Mouse (Mus musculus): ENCODE data around the gene Pik3r2.

Pik3r2 gene

DNA sequence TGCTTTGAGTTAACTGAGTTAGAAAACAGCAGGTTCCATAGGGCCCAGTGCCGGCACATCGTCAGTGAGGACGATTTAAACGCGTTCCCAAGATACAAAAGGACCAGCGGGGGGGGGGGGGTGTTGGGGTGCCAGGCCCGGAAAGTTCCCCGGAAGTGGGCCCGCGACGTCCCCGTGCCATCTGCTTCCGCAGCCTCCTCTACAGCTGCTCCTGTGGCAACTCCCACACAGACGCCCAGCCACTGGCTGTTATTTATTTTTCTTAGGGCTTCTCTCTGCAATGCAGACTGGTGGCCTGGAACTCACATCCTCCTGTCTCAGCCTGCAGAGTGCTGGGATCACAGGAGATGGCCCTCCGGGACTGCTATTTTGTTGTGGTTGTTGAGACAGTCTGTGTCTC, 24.6 kb upstream of the Pik3r2 start:
- no peak for DNase-seq (ENCODE audit: low spot score)

DNA sequence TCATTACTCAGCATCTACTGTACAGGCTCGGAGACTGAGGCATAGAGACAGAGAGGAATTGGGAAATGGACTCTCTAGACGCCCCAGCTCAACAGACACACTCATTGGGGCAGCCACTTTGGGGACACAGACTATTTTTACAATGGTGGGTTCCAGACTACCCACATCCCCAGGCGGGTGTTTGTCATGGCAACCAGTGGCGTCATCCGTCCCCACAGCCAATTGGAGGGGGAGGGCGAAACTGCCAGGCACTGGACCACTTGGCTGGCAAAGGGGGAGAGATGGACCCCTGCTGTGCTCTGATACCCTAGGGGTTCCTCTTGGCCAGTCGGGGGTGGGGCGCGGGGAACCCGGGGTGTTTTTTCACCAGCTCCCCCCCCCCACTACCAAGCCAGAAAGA, 24.1 kb upstream of the Pik3r2 start:
- DNase-seq (ENCODE audit: low spot score), result no peak

DNA sequence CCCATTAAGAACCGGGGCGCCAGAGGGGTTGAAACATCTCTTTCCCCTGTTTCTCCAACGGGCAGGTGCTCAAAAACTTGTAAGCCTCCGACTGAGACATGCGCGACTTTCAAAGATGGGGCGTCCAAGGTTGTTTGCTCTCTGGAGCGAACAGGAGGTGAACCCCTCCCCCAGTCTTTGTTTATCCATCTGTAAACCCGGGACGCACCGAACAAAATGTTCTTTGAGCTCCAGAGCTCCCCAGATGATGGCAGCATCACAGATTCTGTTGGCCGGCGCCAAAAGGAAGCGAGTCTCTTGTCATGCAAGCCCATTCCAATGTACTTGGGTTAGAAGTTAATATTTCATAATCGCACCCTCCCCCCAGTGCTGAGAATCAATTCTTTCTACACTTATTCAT, 21.8 kb upstream of the Pik3r2 start:
- DNase-seq (ENCODE audit: low spot score), result no peak

DNA sequence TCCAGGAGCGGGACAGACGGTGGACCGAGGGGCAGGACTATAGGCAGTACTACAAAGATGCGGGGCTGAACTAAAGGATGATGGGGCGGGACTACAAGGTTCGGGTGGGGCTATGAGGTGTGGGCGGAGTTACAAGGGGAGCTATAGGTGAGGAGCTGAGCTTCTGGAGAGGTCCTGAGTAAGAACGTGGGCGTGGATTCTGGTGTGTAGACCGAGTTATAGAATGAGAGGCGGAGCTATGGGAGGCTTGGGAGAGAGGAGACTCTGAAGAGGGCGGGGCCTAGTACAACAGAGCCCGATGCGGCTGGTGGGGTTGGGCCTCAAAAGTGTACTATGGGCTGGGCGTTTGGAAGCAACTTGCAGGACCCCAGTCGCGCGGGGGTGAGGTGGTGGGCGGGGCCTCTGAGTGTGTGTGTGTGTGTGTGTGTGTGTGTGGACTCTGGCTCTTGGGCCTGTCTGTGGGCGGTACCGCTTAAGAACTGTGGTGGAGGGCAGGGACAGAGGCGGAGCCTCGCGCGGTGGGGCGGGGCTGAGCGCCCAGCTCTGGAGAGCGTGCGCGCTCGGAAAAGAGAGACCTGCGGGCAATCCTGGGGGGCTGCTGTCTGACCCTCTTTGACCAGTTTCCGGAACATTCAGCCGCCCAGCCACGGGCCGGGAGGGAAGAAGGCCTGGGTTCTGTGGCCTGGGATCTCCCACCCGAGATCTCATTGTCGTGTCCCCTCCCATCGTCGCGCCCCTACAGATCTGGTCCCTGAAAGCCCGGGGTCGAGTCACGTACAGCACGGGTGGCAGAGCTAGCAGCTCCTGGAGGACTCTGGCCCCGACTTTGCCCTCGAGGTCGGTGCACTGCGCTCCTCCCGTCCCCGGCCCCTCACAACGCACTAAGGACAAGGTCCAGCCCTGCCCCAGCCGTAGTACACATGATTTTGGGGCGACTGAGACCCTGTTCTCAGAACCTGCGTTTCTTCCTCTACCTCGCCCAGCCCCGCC, 20.9 kb upstream of the Pik3r2 start:
- DNase-seq (ENCODE audit: low spot score), result peak; percentile 87

GRCm38 (mm10) chr8:70796403-70797080, 20.0 kb upstream of the Pik3r2 start:
- DNase-seq (ENCODE audit: low spot score), result no peak

GRCm38 (mm10) chr8:70795370-70795769, 18.9 kb upstream of the Pik3r2 start:
- no peak for DNase-seq (ENCODE audit: low spot score)

DNA sequence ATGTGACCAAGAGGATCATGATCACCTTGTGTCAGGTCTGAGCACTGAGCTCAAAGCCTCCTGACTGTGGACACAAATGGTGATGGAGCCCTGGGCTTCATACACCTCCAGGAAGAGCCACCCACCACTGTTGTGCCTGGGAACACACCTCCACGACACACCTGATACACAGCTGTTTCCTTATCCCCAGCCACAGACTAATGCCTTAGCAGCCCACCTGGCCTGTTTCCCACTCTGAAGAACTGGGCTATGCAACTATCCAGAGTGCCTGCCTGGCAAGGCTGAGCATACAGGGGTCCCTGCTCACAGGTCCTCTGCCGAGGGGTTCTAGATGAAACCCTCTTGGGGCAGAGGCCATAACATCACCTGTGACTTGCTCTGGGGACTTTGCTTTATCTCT, 17.7 kb upstream of the Pik3r2 start:
- DNase-seq (ENCODE audit: low spot score), result no peak

DNA sequence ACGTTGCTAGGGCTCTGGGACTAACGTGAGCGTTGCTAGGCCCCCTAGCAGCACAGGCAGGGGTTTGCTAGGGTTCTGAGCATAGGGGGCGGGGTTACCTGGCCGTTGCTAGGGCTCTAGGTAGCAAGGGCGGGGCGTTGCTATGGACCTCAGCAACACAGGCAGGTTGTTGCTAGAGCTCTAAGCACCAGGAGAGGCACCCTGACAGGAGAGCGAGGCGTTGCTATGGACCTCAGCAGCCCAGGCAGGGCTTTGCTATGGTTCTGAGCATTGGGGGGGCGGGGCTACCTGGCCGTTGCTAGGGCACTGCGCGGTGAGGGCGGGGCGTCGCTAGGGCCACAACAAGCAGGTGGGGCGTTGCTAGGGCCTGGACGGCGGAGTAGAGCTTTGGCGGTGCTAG, 16.2 kb upstream of the Pik3r2 start:
- no peak for DNase-seq (ENCODE audit: low spot score)

- peak; percentile 96 for DNase-seq (ENCODE audit: low spot score)
These were observed 15.6 kb upstream of the Pik3r2 start for GRCm38 (mm10) chr8:70791975-70792691.

GRCm38 (mm10) chr8:70791294-70791701, 14.8 kb upstream of the Pik3r2 start:
- no peak for DNase-seq (ENCODE audit: low spot score)

DNA sequence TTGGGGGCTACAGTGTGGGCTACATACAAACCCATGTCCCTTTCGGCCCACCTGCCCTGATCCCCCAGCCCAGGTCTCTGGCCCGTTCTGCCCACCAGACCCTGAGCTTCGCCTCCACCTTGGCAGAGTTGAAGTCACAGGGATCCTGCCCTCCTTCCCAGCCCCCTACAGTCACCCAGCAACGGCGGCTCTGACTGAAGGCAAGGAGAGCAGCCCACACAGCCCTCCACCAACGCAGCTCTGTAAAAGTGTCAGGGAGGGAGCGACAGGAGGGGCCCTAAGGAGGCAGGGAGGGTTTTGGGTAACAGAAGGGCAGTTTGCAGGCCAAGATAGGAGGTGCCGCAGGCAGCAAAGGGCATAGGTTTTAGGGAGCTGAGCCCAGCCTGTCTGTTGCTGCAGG, 14.3 kb upstream of the Pik3r2 start:
- DNase-seq (ENCODE audit: low spot score), result no peak

DNA sequence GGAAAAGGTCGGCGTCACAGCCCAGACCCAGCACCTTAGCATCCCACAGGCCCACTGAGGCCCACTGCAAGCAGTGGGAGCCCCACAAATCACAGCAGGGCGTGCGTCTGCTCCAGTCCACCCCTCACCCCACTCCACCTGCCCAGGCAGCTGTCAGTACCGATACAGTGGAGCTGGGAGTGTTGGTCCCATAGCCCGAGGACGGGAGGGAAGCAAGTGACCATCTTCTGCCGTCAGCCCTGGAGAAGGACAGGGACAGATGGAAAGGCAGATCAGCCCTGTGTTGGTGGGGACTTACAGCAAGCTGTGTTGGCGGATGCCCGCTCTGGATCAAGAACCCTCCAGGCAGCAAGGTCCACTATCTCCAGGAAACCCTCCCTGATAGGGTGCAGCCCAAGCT, 12.5 kb upstream of the Pik3r2 start:
- DNase-seq (ENCODE audit: low spot score), result no peak

DNA sequence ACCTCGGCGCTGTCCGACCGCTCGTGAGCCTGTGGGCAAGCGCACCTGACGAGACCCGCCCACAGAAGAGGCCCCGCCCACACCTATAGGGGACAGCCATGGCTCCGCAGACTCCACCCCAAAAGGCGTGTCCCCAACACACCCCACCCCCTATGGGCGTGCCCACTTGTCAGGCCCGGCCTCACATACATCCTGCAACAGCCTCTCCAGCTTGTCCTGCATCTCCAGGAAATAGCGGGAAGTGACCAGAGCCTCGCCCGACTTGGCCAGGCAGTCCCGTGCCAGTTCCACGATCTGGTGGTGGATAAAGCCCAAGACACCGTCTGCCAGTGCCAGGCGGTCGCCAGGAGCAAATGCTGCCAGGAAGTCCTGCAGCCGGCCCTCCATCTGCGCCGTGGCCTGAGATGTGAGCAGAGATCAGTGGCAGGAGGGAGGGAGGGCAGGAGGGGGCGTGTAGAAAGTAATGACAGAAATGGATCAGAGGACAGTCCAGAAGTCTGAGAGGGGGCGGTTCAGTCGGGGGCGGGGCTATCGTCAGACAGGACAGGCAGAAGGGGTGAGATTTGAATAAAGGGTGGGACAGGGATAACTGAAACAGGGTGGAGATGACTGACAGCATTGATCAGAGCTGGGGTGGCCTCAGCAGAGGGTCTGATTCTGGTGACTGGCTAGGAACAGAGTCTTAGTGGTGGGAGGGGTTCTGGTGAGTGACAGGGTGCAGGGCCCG, 11.6 kb upstream of the Pik3r2 start:
- no peak for DNase-seq (ENCODE audit: low spot score)

GRCm38 (mm10) chr8:70787051-70787445, 10.5 kb upstream of the Pik3r2 start:
- no peak for DNase-seq (ENCODE audit: low spot score)

DNA sequence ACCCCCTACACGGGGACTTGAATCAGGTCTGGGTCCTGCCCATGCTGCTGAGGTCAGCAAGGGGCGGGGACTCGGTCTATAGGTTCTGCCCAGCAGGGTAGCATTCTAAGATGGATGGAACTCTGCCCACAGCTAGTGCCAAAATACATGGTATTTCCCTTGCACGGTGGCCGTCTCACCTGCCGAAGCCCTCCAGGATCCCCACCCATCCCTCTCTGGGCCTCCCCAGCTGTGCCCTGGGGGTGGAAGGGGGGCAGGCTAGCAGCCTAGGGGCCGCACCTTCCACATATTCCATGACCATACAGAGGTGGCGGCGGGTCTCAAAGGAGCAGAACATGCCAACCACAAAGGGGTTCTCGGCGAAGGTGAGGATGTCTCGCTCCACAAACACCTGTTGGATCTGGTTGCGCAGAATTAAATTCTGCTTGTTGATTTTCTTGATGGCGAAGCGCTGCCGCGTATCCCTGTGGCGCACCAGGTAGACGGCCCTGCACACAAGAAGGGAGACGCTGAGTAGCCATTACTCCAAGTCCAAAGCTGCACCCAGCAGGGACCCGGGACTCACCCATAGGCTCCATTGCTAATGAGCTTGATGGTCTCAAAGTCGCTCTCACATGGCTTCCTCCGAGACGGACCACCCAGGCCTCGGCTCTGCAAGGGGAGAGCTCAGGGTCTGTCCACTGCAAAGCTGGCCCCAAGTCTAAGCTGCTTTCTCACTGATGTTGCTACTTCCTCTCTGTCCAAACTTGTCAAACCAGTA, 10.0 kb upstream of the Pik3r2 start:
- DNase-seq (ENCODE audit: low spot score), result no peak

- no peak for DNase-seq (ENCODE audit: low spot score)
These were observed 3.6 kb upstream of the Pik3r2 start for GRCm38 (mm10) chr8:70780093-70780492.

DNA sequence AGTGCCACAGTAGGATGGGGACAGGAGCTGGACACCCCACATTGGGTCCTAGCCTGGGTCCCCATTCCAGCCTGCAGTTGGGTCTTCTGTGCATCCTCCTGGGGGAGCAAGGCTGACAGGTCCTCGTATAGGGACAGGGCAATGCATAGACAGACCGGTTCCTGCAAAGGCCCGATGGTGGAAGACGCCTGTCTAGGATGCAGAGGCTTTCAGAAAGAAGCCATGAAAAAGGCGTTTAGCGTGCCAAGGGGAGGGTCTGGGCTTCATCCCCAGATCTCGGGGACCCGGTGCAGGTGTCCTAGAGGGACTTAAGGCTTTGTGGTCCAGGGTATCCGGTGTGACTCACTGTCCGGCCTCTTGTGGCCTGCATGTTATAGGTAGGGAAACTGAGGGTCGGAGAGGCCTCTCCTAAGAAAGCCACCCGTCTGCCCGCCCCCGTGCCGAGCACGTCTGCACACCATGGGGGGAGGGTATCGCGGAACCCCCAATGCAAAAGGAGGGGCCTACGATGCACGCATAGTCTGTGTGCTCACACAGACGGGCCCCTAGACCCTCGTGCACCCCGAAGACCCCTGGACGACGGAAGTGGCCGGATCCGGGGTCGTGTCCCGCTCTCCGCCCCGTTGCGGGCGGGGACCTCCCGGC, 540 bp downstream of the Pik3r2 start:
- no peak for DNase-seq (ENCODE audit: low spot score)

- no peak for DNase-seq (ENCODE audit: low spot score)
These were observed 1.3 kb downstream of the Pik3r2 start for GRCm38 (mm10) chr8:70775227-70775626.

- no peak for DNase-seq (ENCODE audit: low spot score)
These were observed 1.8 kb downstream of the Pik3r2 start for GRCm38 (mm10) chr8:70774740-70775139.

- no peak for DNase-seq (ENCODE audit: low spot score)
These were observed 2.7 kb downstream of the Pik3r2 start for GRCm38 (mm10) chr8:70773833-70774232.

DNA sequence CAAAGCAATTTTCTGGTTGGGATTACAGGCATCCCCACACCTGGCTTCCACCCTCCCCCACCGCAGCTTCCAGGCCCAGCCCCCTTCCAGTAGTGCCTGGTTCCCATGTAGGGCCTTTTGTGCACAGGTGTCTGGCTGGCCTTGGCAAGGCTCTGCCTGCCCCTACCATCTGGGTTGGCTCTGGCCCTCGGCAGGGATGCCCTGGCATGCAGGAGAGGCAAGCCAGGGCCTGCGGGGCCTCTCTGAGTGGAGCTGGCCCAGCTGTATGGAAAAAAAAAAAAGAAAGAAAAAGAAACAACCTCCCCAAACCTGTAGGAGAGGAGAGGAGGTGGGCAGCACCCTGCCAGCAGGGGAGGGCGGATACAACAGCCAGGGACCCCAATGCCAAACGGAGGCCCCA, 3.1 kb downstream of the Pik3r2 start:
- no peak for DNase-seq (ENCODE audit: low spot score)
